Mouse (Mus musculus) small intestine, adult 2 months (tissue): ENCODE data around the gene Cdsn. TPM values are rescaled to one million over a fixed set of nuclear protein-coding genes. Genes with fewer than 3 reads are reported as not detected.

Experiments used
- H3K27ac ChIP-seq: fragments of 200-500 bp; 2 replicates; pipeline ENCODE4 v1.5.1; 2012; ENCODE audit warnings: low read depth, low read length, control low read depth, inconsistent platforms; ENCODE audit not compliant: insufficient read depth
- H3K27me3 ChIP-seq: fragments of 200-500 bp; 2 replicates; pipeline ENCODE4 v1.6.1; 2012; ENCODE audit warnings: mild to moderate bottlenecking, moderate library complexity, low read length, inconsistent platforms; ENCODE audit not compliant: control insufficient read depth, insufficient read depth
- H3K36me3 ChIP-seq: fragments of 200-500 bp; 2 replicates; pipeline ENCODE4 v1.6.1; 2012; ENCODE audit warnings: mild to moderate bottlenecking, low read length, control low read depth, inconsistent platforms; ENCODE audit not compliant: control insufficient read depth, insufficient read depth
- H3K4me1 ChIP-seq: fragments of 200-500 bp; 2 replicates; pipeline ENCODE4 v1.6.1; 2012; ENCODE audit warnings: low read length, inconsistent platforms, mixed read lengths; ENCODE audit not compliant: control insufficient read depth, insufficient read depth, insufficient read length
- H3K4me3 ChIP-seq: fragments of 200-500 bp; 2 replicates; pipeline ENCODE4 v1.5.1; 2012; ENCODE audit warnings: low read depth, mild to moderate bottlenecking, control low read depth, inconsistent platforms, low read length, moderate library complexity
- CTCF ChIP-seq: fragments of 200-500 bp; IDR thresholded peaks from 2 replicates; pipeline ENCODE4 v1.5.1; 2012; ENCODE audit warnings: low read depth, mild to moderate bottlenecking, control low read depth, inconsistent platforms, low read length, moderate library complexity, mixed read lengths; ENCODE audit not compliant: insufficient replicate concordance, insufficient read length; ENCODE audit errors: extremely low read depth
- POLR2A ChIP-seq: fragments of 200-500 bp; IDR thresholded peaks from 2 replicates; pipeline ENCODE4 v1.6.1; 2012; ENCODE audit warnings: low read depth, mild to moderate bottlenecking, control low read depth, inconsistent platforms, low read length, moderate library complexity
- WGBS: fragments of 180-500 bp; shearing (Covaris S2); methylation state at CpG from one replicate; pipeline ENCODE4 v1.1.7; 2018; 5-methylcytosine and 5-hydroxymethylcytosine counted together
- polyA plus RNA-seq: library from polyadenylated mRNA; depleted of rRNA; stranded (reverse); fragments of >200 nt; gene quantifications from 2 replicates; pipeline ENCODE4 v1.2.3, GENCODE M21; 2012

Cdsn gene
- polyA plus RNA-seq, 1 experiment, result 0.08 TPM

DNA sequence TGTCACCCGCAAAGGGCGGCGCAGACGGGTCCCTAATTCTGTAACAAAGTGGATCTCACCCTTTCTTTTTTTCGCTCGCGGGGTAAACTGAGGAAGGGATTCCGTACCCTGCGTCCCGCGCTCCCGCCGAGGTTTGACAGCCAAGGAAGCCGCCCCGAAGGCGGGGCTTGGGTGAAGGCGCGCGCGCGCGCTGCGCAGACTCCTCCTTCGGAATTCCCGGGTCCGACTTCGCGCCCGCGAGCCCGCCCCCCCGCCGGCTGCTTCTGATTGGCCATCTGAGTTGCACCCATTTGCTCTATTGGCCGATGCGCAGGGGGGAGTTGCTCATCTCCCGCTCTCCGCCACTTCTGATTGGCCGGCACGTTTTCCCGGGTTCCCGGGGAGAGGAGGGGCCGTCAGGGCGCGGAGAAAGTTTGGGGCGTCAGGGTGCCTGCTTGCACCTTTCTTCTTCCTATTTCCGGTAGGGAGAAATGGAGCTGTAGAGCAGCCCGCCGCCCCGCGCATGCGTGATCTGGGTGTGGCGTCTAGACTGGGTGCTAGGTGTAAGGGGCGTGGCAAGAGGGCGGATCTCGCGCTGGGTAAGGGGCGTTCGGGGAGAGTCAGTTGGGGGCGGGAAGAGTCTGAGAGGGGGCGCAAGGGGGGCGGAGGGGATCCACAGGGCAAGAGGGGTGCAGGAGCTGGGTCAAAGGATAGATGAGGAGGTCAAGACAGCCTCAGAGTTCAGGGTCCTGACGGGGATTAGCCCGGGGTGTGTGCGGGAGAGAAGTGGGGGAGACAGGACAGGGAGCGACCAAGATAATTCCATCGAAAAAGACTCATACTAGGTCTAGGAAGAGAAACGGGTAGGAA is 35.1 kb upstream of the Cdsn start, which contains the start of the genes Tcf19 and Cchcr1:
Gene Tcf19, minus strand, starts transcription at position 173 of the 849 bp plus-strand sequence.
Gene Cchcr1, plus strand, starts transcription at position 449 of the 849 bp plus-strand sequence.
- under 1% methylated on average over 66 of the region's 67 CpGs for WGBS
- H3K27ac ChIP-seq, result no peak within 1 kb of the TSS

DNA sequence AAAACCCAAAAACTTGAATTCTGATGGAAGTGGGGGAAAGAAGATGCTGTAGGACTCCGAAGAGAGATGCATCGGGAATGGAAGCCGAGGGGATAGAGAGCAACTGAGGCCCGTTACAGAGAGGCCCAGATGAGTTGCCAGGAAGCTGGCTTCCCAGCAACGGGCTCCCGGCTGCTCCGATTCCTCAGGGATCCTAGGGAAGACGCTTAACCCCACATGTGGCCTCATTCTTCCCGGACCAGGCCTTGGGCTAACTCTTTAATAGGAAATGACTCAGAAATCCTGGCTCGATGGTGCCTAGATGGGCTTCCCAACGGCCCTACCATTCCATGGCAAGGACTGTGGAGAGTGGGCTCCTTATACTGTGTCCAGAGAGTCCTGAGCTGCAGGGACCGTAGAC is 34.4 kb upstream of the Cdsn start:
- no peak for TF ChIP-seq POLR2A
- no peak for TF ChIP-seq CTCF
- no peak overlapping the region for H3K27ac ChIP-seq
- peak overlapping the region; percentile 77 for H3K4me3 ChIP-seq
- no peaks in the 10 kb centered on the region; the same call in 1 of the 2 replicates for H3K36me3 ChIP-seq
- H3K4me1 ChIP-seq, result peaks cover 7% of the 10 kb centered on the region
- no peaks in the 10 kb centered on the region for H3K27me3 ChIP-seq
- WGBS, result 5% methylated on average over 12 of the region's 12 CpGs

More for the DNA sequence above, 35.1 kb upstream of the Cdsn start, which contains the start of the genes Tcf19 and Cchcr1:
- Histone ChIP-seq H3K4me1 (peaks cover 7% of the 10 kb centered on the region), H3K4me3 (peak within 1 kb of the TSS; percentile 77), H3K36me3 (no peaks in the 10 kb centered on the region), H3K27me3 (no peaks in the 10 kb centered on the region)
- no peak for TF ChIP-seq POLR2A
- no peak for TF ChIP-seq CTCF

DNA sequence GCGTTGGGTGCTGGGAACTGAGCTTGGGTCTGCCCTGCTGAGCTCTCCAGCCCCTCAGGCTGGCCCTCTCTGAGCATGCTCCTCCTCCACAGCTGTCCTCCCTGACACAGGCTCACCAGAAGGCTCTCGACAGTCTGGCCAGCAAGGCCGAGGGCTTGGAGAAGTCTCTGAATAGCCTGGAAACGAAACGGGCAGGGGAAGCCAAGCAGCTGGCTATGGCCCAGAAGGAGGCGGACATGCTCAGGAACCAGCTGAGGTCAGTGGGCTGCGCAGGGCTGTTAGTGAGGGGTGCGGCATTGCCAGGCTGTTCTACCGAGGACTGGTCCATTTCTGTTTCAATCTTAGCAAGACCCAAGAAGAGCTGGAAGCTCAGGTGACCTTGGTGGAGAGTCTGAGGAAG is 27.6 kb upstream of the Cdsn start:
- H3K27ac ChIP-seq, result no peak overlapping the region
- H3K27me3 ChIP-seq, result no peaks in the 10 kb centered on the region
- H3K4me3 ChIP-seq, result no peak overlapping the region
- WGBS, result 85% methylated on average over 9 of the region's 9 CpGs
- TF ChIP-seq POLR2A (no peak), CTCF (no peak)
- H3K36me3 ChIP-seq, result peaks cover 8% of the 10 kb centered on the region; the same call in 1 of the 2 replicates
- no peaks in the 10 kb centered on the region for H3K4me1 ChIP-seq

DNA sequence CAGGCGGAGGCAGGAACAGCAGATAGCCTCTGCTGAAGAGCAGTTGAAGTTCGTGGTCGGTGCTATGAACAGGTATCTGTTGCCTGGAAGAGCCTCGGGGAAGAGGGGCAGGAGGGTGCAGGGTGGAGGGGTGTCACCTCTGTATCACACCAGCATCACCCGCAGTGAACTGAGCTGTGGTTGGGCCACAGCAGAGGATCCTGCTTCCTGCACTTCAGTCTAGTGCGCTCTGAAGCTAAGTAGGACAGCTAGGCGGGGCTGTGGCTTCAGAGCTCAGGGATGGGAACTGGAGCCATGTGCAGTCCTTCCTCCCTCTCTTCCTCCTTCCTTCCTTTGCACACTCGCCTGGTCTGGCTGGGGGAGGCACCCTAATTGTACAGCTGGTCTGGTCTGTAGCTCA is 25.3 kb upstream of the Cdsn start:
- Histone ChIP-seq H3K4me1 (no peaks in the 10 kb centered on the region), H3K4me3 (no peak overlapping the region), H3K36me3 (peaks cover 8% of the 10 kb centered on the region; the same call in 1 of the 2 replicates), H3K27me3 (no peaks in the 10 kb centered on the region), H3K27ac (no peak overlapping the region)
- 70% methylated on average over 8 of the region's 8 CpGs for WGBS
- TF ChIP-seq POLR2A (no peak), CTCF (no peak)

DNA sequence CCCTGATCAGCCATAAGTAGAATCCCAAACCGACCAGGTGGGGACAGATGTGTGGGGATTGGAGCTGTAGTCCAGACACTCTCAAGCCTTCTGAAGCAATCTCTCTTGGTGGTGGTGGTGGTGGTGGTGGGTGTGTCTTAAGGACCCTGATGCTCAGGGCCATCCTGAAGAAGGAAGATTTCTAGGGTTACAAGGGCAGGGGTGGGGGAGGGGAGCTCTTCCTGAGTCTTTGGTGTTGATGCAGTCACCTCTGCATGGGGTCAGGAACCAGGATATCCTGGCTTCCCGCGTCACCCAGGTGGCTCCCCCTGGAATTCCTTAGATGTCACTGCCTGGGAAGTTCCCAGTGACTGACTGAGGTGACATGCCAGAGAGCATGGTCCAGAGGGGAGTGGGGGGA is 19.6 kb upstream of the Cdsn start:
- 9% methylated on average over 3 of the region's 3 CpGs for WGBS
- H3K27ac ChIP-seq, result no peak overlapping the region

DNA sequence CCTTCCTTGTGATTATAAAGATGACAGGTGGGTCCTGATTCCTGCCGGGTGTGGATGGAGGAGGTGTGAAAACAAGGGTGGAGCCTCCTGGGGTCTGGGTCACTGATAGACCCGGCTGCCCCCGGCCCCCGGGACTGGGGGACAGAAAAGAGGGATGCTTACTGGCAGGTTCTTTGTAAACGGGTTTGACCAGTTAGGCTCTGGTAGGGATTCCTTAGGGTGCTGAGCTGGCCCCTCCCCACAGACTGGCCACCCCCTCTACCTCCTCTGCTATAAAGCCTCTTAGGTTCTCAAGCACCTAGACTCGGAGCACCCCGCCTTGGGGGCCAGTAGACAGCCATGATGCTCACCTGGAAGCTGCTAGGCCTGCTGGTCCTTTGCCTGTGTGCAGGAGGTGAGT is 19.0 kb upstream of the Cdsn start, which contains the start of gene Psors1c2:
Gene Psors1c2, plus strand, starts transcription at position 301 of the 400 bp plus-strand sequence.
- Histone ChIP-seq H3K4me1 (no peaks in the 10 kb centered on the region), H3K36me3 (peaks cover 4% of the 10 kb centered on the region; the same call in 1 of the 2 replicates), H3K27me3 (no peaks in the 10 kb centered on the region), H3K4me3 (no peak within 1 kb of the TSS), H3K27ac (no peak within 1 kb of the TSS)
- WGBS, result 13% methylated on average over 7 of the region's 7 CpGs
- TF ChIP-seq CTCF (no peak), POLR2A (no peak)

More for the DNA sequence above, 19.6 kb upstream of the Cdsn start:
- H3K4me3 ChIP-seq, result no peak overlapping the region
- TF ChIP-seq CTCF (no peak), POLR2A (no peak)
- H3K27me3 ChIP-seq, result no peaks in the 10 kb centered on the region
- H3K4me1 ChIP-seq, result no peaks in the 10 kb centered on the region
- peaks cover 4% of the 10 kb centered on the region; the same call in 1 of the 2 replicates for H3K36me3 ChIP-seq

DNA sequence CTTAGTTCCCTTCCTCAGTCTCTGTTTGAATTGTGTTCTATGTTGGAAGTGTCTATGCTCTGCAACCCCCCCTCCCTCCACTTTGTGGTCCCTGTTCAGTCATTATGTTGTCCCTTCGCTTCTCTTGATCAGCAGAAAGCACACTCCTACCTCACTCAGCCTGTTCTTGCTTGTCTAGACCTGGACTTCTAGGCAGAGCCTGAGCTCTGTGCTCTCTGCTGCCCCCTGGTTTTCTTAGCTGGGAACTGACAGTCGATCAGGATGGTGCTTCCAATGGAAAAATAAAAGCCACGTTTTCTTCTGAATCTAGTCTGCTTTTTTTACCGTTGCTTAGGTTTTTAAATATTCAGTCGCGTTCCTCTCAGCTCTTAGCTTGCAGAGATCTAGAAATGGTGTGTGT is 17.6 kb upstream of the Cdsn start:
- 4% methylated on average over 6 of the region's 6 CpGs for WGBS
- H3K4me1 ChIP-seq, result 0 out of 2 replicates have a peak, but pooled peaks cover 2% of the 10 kb centered on the region
- TF ChIP-seq POLR2A, result no peak
- TF ChIP-seq CTCF, result peak; percentile 90; the same call in 1 of the 2 replicates
- H3K4me3 ChIP-seq, result no peak overlapping the region
- H3K27ac ChIP-seq, result no peak overlapping the region
- H3K27me3 ChIP-seq, result no peaks in the 10 kb centered on the region
- H3K36me3 ChIP-seq, result no peaks in the 10 kb centered on the region
